Mouse (Mus musculus) limb, embryonic 12.5 days (tissue): ENCODE results near the gene Irf2bp2. TPM values are rescaled to one million over a fixed set of nuclear protein-coding genes. Genes with fewer than 3 reads are reported as not detected.

Experiments used
- ATAC-seq: fragments of 200-750 bp; cut with Nextera tagmentation; 2 replicates; pipeline ENCODE4 v1.8.0; 2017; ENCODE audit warnings: low read depth, moderate TSS enrichment; ENCODE audit not compliant: insufficient number of reproducible peaks, insufficient read depth, low FRiP score, low TSS enrichment
- H3K27ac ChIP-seq: fragments of 300-500 bp; sonication (generic); 2 replicates; pipeline ENCODE4 v1.5.1; 2016; ENCODE audit warnings: mild to moderate bottlenecking, moderate library complexity
- H3K27me3 ChIP-seq: fragments of 300-500 bp; sonication (generic); 2 replicates; pipeline ENCODE4 v1.6.1; 2016; ENCODE audit warnings: mild to moderate bottlenecking, moderate library complexity
- H3K36me3 ChIP-seq: fragments of 300-500 bp; sonication (generic); 2 replicates; pipeline ENCODE4 v1.6.1; 2016; ENCODE audit warnings: mild to moderate bottlenecking, moderate library complexity
- H3K4me1 ChIP-seq: fragments of 300-500 bp; sonication (generic); replicated peaks from 2 replicates; pipeline ENCODE4 v1.6.1; 2016
- H3K4me2 ChIP-seq: fragments of 300-500 bp; sonication (generic); 2 replicates; pipeline ENCODE4 v1.6.1; 2016; ENCODE audit warnings: mild to moderate bottlenecking, moderate library complexity
- H3K4me3 ChIP-seq: fragments of 300-500 bp; sonication (generic); replicated peaks from 2 replicates; pipeline ENCODE4 v1.5.1; 2016; ENCODE audit warnings: mild to moderate bottlenecking
- H3K9ac ChIP-seq: fragments of 300-500 bp; sonication (generic); replicated peaks from 2 replicates; pipeline ENCODE4 v1.6.1; 2016; ENCODE audit warnings: mild to moderate bottlenecking, moderate library complexity
- H3K9me3 ChIP-seq: fragments of 300-500 bp; sonication (generic); 2 replicates; pipeline ENCODE4 v1.6.1; 2016; ENCODE audit warnings: mild to moderate bottlenecking, moderate library complexity
- WGBS: fragments of 180-500 bp; shearing (Covaris S2); methylation state at CpG from one replicate; pipeline ENCODE4 v1.1.7; 2016; 5-methylcytosine and 5-hydroxymethylcytosine counted together
- polyA plus RNA-seq: library from polyadenylated mRNA; unstranded; fragments of >200 nt; fragmentation: Nextera tagmentation; extraction: Ambion mirVana; gene quantifications from 2 replicates; pipeline ENCODE4 v1.2.1, GENCODE M21; 2016

Gene Irf2bp2
- polyA plus RNA-seq, 1 experiment from 2014 or later = 11.0 TPM

DNA sequence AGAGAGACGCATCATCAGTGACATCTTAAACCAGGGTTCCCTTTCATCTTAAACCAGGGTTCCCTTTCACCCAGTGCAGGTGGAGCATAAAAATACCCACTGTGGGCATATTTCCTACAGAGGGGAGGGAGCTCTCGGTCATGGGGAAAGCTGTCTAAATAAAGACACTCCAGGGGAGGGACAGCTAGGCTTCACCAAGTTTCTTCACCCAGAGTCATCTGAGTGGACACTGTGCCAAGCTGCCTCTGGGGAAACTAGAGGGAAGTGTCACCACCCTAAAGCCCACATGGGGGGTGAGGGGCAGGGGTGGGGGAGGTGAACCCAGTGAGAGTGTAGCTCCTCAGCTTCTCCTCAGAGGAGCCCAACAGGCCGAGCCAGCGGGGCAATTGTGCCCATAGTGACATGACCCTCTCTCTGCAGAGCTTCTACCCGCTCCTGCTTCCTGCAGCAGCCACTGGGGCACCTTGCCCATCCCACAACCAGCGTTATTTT, 27.8 kb downstream of the Irf2bp2 start:
- Histone ChIP-seq H3K36me3 (no peaks in the 10 kb centered on the region), H3K4me3 (no peak overlapping the region), H3K9me3 (peaks cover 4% of the 10 kb centered on the region; the same call in 1 of the 2 replicates), H3K4me1 (peaks cover 30% of the 10 kb centered on the region), H3K9ac (no peak overlapping the region), H3K27ac (peak overlapping the region; percentile 85), H3K27me3 (no peaks in the 10 kb centered on the region), H3K4me2 (peak overlapping the region; percentile 26; the same call in 1 of the 2 replicates)
- WGBS = 56% methylated on average over 6 of the region's 6 CpGs
- no peak for ATAC-seq

DNA sequence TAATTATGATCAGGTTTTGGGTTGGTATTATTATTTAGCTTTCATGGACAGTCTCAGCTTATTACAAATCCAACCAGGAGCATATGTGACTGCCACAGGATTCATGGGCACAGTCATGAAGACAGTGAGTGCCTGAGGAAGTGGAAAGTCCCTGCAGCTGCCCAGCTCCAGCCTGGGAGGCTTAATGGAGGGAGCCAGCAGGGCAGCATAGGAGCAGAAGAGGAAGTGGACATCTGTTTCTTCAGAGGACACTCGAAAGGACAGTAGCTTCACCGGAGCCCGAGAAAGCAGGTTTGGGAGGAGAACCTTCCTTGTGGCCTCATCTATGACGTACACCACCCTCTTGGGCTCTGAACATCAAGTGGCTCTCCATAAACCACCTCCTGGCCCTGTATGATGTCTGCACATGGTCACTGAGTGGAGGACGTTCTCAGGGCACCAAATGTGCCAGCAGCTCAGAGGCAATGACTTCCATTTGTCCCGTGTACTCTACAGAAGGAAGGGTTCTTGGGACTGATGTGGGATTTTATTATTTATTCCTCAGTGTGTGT, 28.5 kb downstream of the Irf2bp2 start:
- WGBS = 76% methylated on average over 6 of the region's 6 CpGs

DNA sequence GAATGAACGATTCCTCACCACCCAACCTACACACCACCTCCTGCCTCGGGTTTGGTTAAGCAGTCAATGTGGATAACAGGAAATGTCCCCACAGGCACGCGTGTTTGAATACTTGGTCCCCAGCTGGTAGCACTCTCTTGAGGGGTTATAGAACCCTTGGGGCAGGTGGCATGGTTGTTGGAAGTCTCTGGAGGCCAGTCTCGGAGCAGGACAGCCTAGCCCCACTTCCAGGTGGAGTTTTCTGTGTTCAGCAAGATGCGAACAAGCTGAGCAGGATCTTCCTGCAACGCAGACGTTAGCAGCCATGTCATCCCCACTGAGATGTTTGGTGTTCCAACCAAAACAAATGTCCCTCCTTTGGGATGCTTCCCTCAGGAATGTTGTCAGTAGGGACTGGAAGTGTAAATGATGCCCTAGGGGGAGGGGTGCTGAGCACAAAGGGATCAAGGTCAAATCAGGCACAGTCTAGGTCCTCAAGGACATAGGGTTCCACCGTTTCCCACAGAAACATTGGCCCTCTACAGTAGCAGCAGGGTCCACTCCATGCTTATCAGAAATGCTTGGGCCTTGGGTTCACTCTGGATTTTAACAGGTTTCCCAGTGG, 29.1 kb downstream of the Irf2bp2 start:
- no peak overlapping the region for H3K27ac ChIP-seq
- ATAC-seq = no peak
- H3K9ac ChIP-seq = no peak overlapping the region
- H3K4me1 ChIP-seq = peaks cover 30% of the 10 kb centered on the region
- H3K4me2 ChIP-seq = no peak overlapping the region
- no peak overlapping the region for H3K4me3 ChIP-seq
- 74% methylated on average over 9 of the region's 9 CpGs for WGBS
- no peaks in the 10 kb centered on the region for H3K36me3 ChIP-seq
- peaks cover 4% of the 10 kb centered on the region; the same call in 1 of the 2 replicates for H3K9me3 ChIP-seq
- no peaks in the 10 kb centered on the region for H3K27me3 ChIP-seq

More for the DNA sequence above, 28.5 kb downstream of the Irf2bp2 start:
- H3K9ac ChIP-seq = no peak overlapping the region
- peaks cover 30% of the 10 kb centered on the region for H3K4me1 ChIP-seq
- H3K9me3 ChIP-seq = peaks cover 4% of the 10 kb centered on the region; the same call in 1 of the 2 replicates
- H3K36me3 ChIP-seq = no peaks in the 10 kb centered on the region
- no peaks in the 10 kb centered on the region for H3K27me3 ChIP-seq
- H3K4me2 ChIP-seq = no peak overlapping the region
- no peak for ATAC-seq
- H3K4me3 ChIP-seq = no peak overlapping the region
- 0 out of 2 replicates have a peak overlapping the region, but pooled peaks have one; percentile 85 for H3K27ac ChIP-seq

DNA sequence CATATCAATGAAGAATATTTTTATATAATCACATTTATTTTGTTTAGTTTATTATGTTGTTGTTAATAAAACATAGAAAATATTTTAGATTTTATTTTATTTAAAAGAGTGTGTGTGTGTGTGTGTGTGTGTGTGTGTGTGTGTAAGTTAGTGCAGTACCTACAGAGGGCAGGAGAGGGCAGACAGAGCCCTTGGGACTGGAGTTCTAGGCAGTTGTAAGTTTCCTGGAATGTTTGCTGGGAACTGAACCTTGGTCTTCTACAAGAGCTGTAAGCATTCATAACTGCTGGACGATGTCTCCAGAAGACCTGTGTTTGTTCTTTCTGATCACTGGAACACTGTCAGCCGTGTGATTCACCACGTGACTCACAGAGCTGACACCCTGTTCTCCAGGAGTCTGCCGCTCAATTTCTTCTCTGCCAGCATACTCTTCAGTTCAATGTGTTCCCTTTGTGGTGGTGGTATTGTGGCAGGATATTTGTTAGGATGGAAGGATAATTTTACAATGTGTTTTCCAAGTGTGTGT, 32.4 kb downstream of the Irf2bp2 start:
- ATAC-seq = no peak
- WGBS = 97% methylated on average over 4 of the region's 4 CpGs
- H3K9ac ChIP-seq = no peak overlapping the region

DNA sequence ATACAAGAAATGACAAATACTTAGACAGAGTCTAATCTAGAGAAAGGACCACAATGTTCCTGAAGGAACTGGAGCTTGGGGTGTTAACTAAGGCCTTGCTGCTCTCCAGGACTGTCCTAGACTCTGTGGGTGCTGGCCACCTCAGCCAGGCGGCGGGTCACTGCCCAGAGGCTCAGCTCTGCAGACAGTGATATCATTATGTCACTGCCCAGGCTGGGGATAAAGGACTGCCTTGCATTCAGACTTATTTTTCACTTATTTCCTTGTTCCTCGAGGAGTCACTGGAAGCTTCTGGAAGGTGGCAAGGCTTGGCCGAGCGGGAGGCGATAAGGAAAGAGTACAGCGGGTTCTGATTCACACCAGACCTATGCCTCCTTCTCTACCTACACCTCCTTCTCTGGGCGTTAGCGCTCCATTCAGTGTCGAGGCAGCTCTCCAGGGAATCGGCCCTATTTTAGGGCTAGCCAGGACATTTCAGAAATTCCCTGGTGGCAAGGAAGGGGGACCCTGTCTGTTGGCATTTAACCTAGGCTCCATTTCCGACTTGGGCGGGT, 35.3 kb downstream of the Irf2bp2 start:
- peaks cover 12% of the 10 kb centered on the region; the same call in 1 of the 2 replicates for H3K4me1 ChIP-seq

More for the DNA sequence above, 32.4 kb downstream of the Irf2bp2 start:
- H3K36me3 ChIP-seq = no peaks in the 10 kb centered on the region
- no peak overlapping the region for H3K4me2 ChIP-seq
- H3K4me3 ChIP-seq = no peak overlapping the region
- no peaks in the 10 kb centered on the region for H3K27me3 ChIP-seq
- H3K27ac ChIP-seq = no peak overlapping the region
- peaks cover 20% of the 10 kb centered on the region for H3K4me1 ChIP-seq
- peaks cover 4% of the 10 kb centered on the region; the same call in 1 of the 2 replicates for H3K9me3 ChIP-seq

DNA sequence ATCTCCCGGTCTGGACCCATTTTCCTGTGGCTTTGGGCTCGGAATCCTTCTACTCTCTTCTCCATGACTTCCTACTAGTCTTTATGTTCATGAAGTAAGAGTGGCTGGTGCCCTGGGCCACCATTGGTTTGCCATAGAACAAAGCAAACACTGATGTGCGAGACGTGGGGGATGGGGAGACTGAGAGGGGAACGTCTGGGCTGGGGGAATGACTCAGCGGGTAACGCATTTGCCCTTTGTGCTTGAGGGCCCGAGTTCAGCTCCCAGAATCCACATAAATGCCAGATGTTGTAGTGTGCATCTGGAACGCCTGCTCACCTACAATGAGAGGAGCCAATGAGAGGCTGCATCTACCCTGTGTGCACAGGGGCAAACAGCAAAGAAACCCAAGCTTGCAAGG, 36.4 kb downstream of the Irf2bp2 start:
- Histone ChIP-seq H3K36me3 (no peaks in the 10 kb centered on the region), H3K9me3 (peaks cover 4% of the 10 kb centered on the region; the same call in 1 of the 2 replicates), H3K27ac (peak overlapping the region; percentile 75), H3K9ac (no peak overlapping the region), H3K4me1 (peaks cover 12% of the 10 kb centered on the region; the same call in 1 of the 2 replicates), H3K4me3 (no peak overlapping the region), H3K27me3 (no peaks in the 10 kb centered on the region), H3K4me2 (no peak overlapping the region)
- ATAC-seq = peak; percentile 58; the same call in 1 of the 2 replicates
- 23% methylated on average over 9 of the region's 9 CpGs for WGBS

More for the DNA sequence above, 35.3 kb downstream of the Irf2bp2 start:
- Histone ChIP-seq H3K4me3 (no peak overlapping the region), H3K9ac (no peak overlapping the region), H3K36me3 (no peaks in the 10 kb centered on the region), H3K9me3 (peaks cover 4% of the 10 kb centered on the region; the same call in 1 of the 2 replicates), H3K27me3 (no peaks in the 10 kb centered on the region), H3K27ac (no peak overlapping the region), H3K4me2 (no peak overlapping the region)
- ATAC-seq = no peak
- 90% methylated on average over 13 of the region's 13 CpGs for WGBS

DNA sequence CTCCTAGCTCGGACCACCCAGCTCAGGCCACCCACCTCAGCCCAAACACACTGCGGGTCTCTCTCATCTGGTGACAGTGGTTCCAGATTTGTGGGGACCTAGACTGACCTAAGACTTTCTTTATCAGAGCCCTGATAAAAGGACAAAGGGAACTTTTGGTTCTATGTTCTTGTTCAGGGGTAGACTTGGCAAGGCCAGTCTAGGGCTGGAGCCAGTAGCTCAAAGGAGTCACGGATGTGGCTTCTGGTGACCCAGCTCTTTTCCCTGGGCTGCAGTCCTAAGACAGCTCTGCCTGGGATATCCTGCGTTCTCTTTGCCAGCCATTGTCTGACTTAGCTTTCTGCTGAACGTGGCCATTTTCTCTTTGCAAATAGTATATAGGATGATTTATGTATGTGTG, 37.1 kb downstream of the Irf2bp2 start:
- ATAC-seq = no peak
- H3K4me1 ChIP-seq = peaks cover 12% of the 10 kb centered on the region; the same call in 1 of the 2 replicates
- H3K36me3 ChIP-seq = no peaks in the 10 kb centered on the region
- WGBS = 89% methylated on average over 5 of the region's 5 CpGs
- no peak overlapping the region for H3K4me2 ChIP-seq
- H3K27me3 ChIP-seq = no peaks in the 10 kb centered on the region
- no peak overlapping the region for H3K4me3 ChIP-seq
- peaks cover 4% of the 10 kb centered on the region; the same call in 1 of the 2 replicates for H3K9me3 ChIP-seq
- H3K9ac ChIP-seq = no peak overlapping the region
- H3K27ac ChIP-seq = 0 out of 2 replicates have a peak overlapping the region, but pooled peaks have one; percentile 9

DNA sequence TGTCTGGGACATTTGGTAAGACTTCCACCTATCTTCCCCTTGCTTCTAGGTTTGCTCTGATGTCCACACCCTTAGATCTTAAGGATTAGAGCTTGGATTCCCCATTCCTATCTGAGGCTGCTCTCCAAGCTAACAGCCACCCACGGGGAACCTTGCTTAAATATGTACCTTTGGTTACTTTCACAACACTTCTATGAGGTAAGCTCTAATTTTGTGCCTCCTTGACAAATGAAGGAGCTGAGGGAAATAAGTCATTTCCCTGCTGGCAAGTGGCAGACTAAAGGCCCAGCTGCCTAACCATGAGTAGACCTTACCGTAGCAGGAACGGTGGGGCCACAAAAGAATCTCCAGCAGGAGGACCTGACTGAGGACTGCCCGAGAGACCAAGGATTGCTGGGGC, 39.0 kb downstream of the Irf2bp2 start:
- H3K4me3 ChIP-seq = no peak overlapping the region
- WGBS = 88% methylated on average over 4 of the region's 4 CpGs
- no peak for ATAC-seq
- H3K36me3 ChIP-seq = no peaks in the 10 kb centered on the region
- H3K9me3 ChIP-seq = no peaks in the 10 kb centered on the region
- no peaks in the 10 kb centered on the region for H3K27me3 ChIP-seq
- H3K4me2 ChIP-seq = no peak overlapping the region
- no peak overlapping the region for H3K27ac ChIP-seq
- H3K9ac ChIP-seq = no peak overlapping the region
- peaks cover 12% of the 10 kb centered on the region; the same call in 1 of the 2 replicates for H3K4me1 ChIP-seq

DNA sequence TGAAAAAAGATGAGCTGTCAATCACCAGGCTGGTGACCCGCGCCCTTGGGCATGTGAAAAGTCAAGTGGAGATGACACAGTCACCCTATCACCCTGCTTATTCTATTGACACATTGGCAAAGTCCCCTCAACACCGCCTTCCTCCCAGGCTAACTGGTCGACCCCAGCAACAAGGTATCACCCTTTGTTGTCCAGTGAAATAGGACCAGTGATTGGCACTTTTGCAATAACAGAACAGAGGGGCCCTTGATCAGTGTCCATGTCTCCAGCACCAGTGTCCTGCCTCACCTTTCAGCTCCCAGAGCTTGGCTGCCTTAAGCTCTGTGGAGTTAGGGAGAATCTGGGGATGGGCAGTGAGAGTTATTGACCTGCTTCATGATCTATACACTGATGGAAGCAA, 41.9 kb downstream of the Irf2bp2 start:
- no peak for ATAC-seq
- Histone ChIP-seq H3K4me1 (peaks cover under 1% of the 10 kb centered on the region; the same call in 1 of the 2 replicates), H3K4me2 (no peak overlapping the region), H3K9me3 (no peaks in the 10 kb centered on the region), H3K4me3 (no peak overlapping the region), H3K9ac (no peak overlapping the region), H3K27ac (no peak overlapping the region), H3K27me3 (no peaks in the 10 kb centered on the region), H3K36me3 (no peaks in the 10 kb centered on the region)
- 86% methylated on average over 4 of the region's 4 CpGs for WGBS

DNA sequence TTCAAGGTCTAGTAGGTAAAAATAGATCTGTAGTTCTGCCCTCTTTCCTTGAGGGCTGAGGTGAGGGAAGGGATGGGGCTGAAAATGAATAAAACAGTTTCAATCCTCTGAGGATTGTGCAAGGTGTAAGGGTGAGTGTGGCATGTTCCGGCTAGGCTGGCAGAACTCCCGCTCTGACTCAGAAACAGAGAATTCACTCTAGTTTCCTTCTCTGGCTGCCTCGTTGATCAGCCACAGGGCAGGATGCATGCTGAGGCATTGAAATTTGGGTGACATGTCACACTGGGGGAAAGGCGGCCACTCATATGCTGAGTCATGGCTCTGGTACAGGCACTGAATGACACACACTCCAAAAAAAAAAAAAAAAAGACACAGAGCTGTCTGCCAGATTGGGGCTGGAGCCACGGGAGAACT, 42.8 kb downstream of the Irf2bp2 start:
- no peaks in the 10 kb centered on the region for H3K36me3 ChIP-seq
- 83% methylated on average over 5 of the region's 5 CpGs for WGBS
- no peak overlapping the region for H3K4me3 ChIP-seq
- no peaks in the 10 kb centered on the region for H3K27me3 ChIP-seq
- H3K9ac ChIP-seq = no peak overlapping the region
- no peak overlapping the region for H3K27ac ChIP-seq
- ATAC-seq = no peak
- H3K4me1 ChIP-seq = no peaks in the 10 kb centered on the region
- H3K9me3 ChIP-seq = no peaks in the 10 kb centered on the region
- H3K4me2 ChIP-seq = no peak overlapping the region

DNA sequence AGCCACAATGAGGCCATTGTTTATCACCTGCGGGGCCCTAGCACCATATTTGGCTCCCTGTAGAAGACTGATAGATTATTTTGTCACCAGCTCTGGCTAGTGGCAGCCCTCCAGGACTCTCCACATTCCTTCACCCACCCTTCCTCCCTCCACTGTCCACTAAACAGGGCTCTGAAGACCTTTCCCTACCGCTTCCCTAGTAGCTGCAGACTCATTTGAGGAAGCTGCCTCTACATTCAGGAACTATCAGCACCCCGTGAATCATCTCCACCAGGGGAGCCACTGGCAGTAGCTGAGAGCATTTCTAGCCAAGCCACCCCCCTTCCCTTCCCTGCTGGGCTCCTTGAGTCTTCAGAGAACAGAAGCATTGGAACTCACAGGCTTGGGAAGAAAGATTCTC, 45.9 kb downstream of the Irf2bp2 start:
- no peaks in the 10 kb centered on the region for H3K36me3 ChIP-seq
- WGBS = 64% methylated on average over 3 of the region's 3 CpGs
- no peak overlapping the region for H3K27ac ChIP-seq

More for the DNA sequence above, 45.9 kb downstream of the Irf2bp2 start:
- H3K4me3 ChIP-seq = no peak overlapping the region
- no peak overlapping the region for H3K4me2 ChIP-seq
- no peaks in the 10 kb centered on the region for H3K9me3 ChIP-seq
- H3K27me3 ChIP-seq = no peaks in the 10 kb centered on the region
- no peak for ATAC-seq
- no peaks in the 10 kb centered on the region for H3K4me1 ChIP-seq
- H3K9ac ChIP-seq = no peak overlapping the region
